Mouse (Mus musculus): ENCODE results near the gene Katnal1.

The Katnal1 gene

GRCm38 (mm10) chr5:148929116-148929449, at the start of gene Katnal1:
Gene Katnal1, minus strand, starts transcription at chr5:148929320.
- no peak for DNase-seq

GRCm38 (mm10) chr5:148978458-148979165, 49.5 kb upstream of the Katnal1 start:
- DNase-seq, result no peak

GRCm38 (mm10) chr5:148977698-148978457, 48.8 kb upstream of the Katnal1 start:
- DNase-seq, result no peak

- no peak for DNase-seq
These were observed 47.8 kb upstream of the Katnal1 start for GRCm38 (mm10) chr5:148976876-148977275.

- DNase-seq, result no peak
These were observed 45.9 kb upstream of the Katnal1 start for GRCm38 (mm10) chr5:148975035-148975434.

GRCm38 (mm10) chr5:148973019-148973668, 44.0 kb upstream of the Katnal1 start:
- no peak for DNase-seq

- DNase-seq, result no peak
These were observed 43.0 kb upstream of the Katnal1 start for GRCm38 (mm10) chr5:148972167-148972566.

- no peak for DNase-seq
These were observed 40.5 kb upstream of the Katnal1 start for GRCm38 (mm10) chr5:148969648-148970047.

GRCm38 (mm10) chr5:148968958-148969576, 39.9 kb upstream of the Katnal1 start:
- DNase-seq, result no peak

GRCm38 (mm10) chr5:148968179-148968578, 39.1 kb upstream of the Katnal1 start:
- no peak for DNase-seq

GRCm38 (mm10) chr5:148966395-148966794, 37.3 kb upstream of the Katnal1 start:
- DNase-seq, result no peak

GRCm38 (mm10) chr5:148965691-148966333, 36.7 kb upstream of the Katnal1 start:
- peak in 1 of 2 experiments; percentile 20 for DNase-seq

GRCm38 (mm10) chr5:148965089-148965591, 36.0 kb upstream of the Katnal1 start:
- no peak for DNase-seq

- no peak for DNase-seq
These were observed 35.1 kb upstream of the Katnal1 start for GRCm38 (mm10) chr5:148964251-148964650.

- no peak for DNase-seq
These were observed 31.1 kb upstream of the Katnal1 start for GRCm38 (mm10) chr5:148960211-148960610.

GRCm38 (mm10) chr5:148959068-148959990, 30.2 kb upstream of the Katnal1 start:
- peak; percentile 53 to 69 for DNase-seq

- DNase-seq, result peak; percentile 32 to 37
These were observed 29.2 kb upstream of the Katnal1 start for GRCm38 (mm10) chr5:148958355-148958754.

- no peak for DNase-seq
These were observed 27.9 kb upstream of the Katnal1 start for GRCm38 (mm10) chr5:148956898-148957535.

GRCm38 (mm10) chr5:148956091-148956490, 27.0 kb upstream of the Katnal1 start:
- DNase-seq, result no peak

GRCm38 (mm10) chr5:148955575-148955974, 26.5 kb upstream of the Katnal1 start:
- DNase-seq, result no peak

Measured in cerebellum, postnatal 36 days (tissue).